Mouse (Mus musculus): ENCODE measurements at regions not wholly inside any gene's neighbourhood (a gene's known extent, or its start where the extent isn't known, plus 50 kb on each side); places are given as distances from the start of the nearest gene placed in this dataset.

DNA sequence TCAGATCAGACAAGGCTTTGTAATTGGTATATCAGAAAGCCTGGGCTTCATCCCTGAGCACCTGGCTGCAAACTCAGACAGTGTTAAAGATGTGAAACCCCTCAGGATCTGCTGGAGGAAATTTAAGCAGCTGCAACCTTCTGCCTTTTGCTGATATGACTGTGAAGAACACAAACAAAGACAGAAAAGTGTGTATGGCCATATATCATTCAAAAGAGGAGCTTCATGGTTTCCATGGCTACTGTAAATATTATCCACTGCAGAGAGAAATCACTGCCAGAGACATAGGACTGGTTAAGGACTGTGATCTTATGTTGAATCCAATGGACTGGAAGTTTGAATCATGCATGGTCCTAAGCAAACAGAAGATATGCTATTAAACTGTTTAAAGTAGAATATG lies 402.6 kb upstream of the Ercc4 start:
- TF ChIP-seq CTCF (conservative IDR thresholded peaks at IDR 0.05; ENCODE audit: insufficient read depth, insufficient read length, low read depth, low read length) (no peak), POLR2A (IDR thresholded peaks at IDR 0.05; ENCODE audit: low read depth, low read length) (no peak)
